Mouse (Mus musculus): ENCODE data around the gene Nxt2.
"Not testable (repeated sequence)": the region's sequence is repeated elsewhere in the genome, so short reads cannot be mapped to it uniquely, and the experiment has no call there.

Nxt2 gene

DNA sequence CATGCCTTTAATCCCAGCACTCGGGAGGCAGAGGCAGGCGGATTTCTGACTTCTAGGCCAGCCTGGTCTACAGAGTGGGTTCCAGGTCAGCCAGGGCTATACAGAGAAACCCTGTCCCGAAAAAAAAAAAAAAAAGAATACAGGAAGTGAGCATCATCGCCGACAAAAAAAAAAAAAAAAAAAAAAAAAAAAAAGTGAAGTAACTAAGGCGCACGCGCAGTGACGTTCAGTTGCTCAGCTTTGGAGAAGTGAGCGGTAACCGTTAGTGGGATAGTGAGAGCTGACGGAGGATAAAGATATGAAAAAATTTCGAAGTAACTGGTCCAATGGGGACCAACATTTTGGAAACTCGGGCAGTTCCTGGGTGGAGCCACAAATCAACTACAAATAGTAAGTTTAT is at the start of gene Nxt2:
Gene Nxt2 (plus strand): TSS at position 229 of the 400 bp plus-strand sequence.
- no peak for DNase-seq

DNA sequence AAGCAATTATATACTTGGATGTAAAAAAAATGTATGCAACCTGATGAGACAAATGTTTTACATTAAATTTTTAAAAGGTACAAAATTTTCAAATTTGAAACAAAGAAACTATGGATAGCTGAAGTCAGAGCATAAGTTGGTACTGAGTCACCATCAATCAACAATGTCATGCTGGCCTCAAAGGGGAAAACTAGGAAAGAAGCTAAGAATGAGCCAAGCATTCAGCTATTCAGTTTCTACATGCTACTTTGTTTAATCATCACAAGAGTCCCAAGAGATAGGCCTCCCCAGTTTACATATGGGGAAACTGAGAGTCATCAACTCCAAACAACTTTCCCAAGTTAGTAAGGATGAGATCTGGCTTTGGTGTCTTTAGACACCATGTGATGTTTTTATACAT is 49.6 kb upstream of the Nxt2 start:
- DNase-seq, result no peak

DNA sequence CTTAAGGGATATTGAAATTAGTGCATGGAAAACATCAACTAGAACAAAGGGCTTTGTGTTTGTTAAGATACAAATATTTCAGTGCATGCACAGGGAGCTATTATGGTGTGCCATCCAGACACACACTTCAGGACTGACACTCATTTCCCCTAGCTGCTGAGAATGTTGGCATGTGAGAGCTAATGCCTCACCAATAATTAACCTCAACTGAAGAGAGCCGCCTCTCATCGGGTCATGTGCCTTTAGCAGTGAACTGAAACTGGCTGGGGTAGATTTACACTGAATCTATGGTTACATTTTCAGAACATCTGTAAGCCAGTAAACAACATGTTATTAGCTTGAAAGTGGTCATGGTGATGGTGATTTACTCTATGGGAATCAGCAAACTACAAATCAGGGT is 44.5 kb upstream of the Nxt2 start:
- DNase-seq, result no peak

DNA sequence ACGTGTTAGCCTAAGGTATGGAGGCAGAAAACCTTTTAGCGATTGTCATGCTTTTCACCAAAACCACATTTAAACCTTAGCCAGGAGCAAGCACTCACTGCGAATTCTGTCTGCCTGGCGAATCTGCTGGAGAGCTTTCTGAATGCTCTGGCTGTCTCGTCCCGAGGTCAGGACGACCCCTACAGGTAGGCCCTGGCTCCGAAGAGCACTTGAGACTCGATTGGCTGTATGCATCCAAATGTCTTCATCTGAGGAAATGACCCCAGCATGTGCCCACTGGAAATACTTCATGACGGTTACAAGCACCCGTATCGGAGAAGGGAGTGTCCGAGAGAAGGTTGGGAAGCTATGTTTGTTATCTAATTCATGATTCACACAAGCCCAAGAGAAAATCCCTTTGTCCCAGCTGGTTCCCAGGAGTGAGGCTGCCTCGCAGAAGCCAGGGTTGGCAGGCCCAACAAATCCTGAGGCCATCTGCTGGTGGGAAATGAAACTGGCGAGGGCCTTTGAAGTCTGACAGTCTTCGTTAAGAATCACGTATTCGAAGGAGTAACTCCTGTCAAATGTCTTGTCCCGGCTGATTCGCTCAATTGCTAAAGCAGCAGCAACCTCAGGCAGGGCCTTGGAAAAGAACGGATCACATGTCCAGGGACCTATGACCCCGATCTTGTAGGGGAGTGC is 37.4 kb upstream of the Nxt2 start:
- DNase-seq, result no peak

- DNase-seq, result no peak
Measured at GRCm38 (mm10) chrX:142190355-142190754, 36.2 kb upstream of the Nxt2 start.

DNA sequence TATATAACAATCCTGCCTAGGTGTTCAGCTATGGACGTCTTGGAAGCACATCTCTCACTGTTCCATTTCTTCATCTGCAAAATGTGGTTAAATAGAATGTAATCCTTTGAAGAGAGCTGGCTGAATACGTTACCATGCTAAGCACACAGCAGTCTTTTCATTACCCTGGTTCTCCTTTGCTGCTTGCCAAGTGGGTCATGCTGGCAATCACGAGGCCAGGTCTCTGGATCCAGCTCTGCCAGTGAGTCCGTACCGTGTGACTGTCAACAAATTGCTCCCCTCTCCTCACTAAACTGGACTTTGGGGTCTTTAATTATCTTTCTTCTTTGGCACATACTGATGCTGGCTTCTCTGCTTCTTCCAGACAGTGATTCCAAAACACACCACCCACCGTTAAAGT is 32.1 kb upstream of the Nxt2 start:
- no peak for DNase-seq

- no peak for DNase-seq
Measured at GRCm38 (mm10) chrX:142195551-142195950, 31.0 kb upstream of the Nxt2 start.

- no peak for DNase-seq
Measured at GRCm38 (mm10) chrX:142196831-142197230, 29.7 kb upstream of the Nxt2 start, which contains the start of gene Gucy2f. Gucy2f (minus strand) TSS chrX:142196931.

- DNase-seq, result peak in 1 of 2 experiments; percentile 5
Measured at GRCm38 (mm10) chrX:142200295-142200694, 26.3 kb upstream of the Nxt2 start.

GRCm38 (mm10) chrX:142227398-142228054 is 956 bp downstream of the Nxt2 start:
- peak in 1 of 2 experiments; percentile 27 for DNase-seq

DNA sequence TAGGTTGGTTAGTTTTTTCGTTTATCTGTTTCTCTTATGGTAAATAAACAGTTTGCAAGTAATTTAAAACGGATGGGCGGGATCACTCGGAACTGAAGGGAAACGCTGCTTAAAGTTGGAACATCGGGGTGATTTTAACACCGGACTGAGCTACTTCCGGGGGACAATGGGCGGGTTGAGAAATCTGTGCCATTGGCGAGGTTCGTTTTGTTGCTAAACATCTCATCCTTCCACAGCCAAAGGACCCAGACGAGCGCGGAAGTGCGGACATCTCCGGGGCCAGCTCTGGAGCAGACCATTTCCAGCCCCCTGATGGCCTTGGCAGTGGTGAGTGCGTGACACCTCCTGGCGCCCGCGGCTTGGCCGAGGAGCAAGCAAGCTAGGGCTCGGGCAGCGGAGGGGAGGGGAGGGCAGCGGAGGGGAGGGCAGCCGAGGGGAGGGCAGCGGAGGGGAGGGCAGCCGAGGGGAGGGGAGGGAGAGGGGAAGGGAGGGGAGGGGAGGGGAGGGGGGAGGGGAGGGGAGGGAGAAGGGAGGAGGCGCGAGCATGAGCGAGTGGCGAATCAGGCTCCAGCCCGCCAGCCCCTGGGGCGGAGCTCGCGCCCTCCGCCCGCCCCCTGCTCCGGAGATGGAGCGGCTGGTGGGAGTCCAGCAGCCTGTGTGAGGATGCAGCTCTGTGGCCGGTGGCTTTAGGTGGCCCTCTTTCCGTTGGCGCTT is 1.6 kb downstream of the Nxt2 start:
- DNase-seq, result peak; percentile 47 to 58

- no peak for DNase-seq
Measured at GRCm38 (mm10) chrX:142228769-142229158, 2.2 kb downstream of the Nxt2 start.

GRCm38 (mm10) chrX:142236146-142236545 is 9.6 kb downstream of the Nxt2 start:
- not testable (repeated sequence) for DNase-seq

- no peak for DNase-seq
Measured at GRCm38 (mm10) chrX:142237101-142237500, 10.5 kb downstream of the Nxt2 start.

GRCm38 (mm10) chrX:142245682-142246327 is 19.2 kb downstream of the Nxt2 start:
- no peak for DNase-seq

GRCm38 (mm10) chrX:142250008-142250736 is 23.6 kb downstream of the Nxt2 start:
- no peak for DNase-seq

- DNase-seq, result no peak
Measured at GRCm38 (mm10) chrX:142276031-142276430, 49.5 kb downstream of the Nxt2 start.

GRCm38 (mm10) chrX:142276573-142276972 is 50.0 kb downstream of the Nxt2 start:
- DNase-seq, result no peak

DNA sequence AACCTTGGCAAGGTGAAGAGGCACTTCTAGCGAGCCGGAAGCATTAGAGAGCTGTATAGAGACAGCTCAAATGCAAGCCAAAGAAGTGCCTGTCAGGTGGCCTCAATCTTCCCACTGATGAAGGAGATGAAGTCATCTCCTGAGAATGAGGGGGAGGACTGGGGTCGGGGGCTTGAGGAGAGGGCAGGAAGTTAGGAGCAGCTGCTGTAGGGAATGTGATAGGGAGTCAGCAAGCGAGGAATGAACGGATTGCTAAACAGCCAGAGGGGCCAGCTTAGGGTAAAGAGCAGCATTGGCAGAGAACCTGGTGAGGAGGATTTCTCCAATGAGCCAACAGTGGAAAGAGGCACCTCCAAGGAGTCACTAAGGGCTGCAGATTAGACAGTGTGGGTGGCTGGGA is 59.3 kb downstream of the Nxt2 start:
- DNase-seq, result no peak

Data from spleen, adult 18-20 months (tissue).